Mouse (Mus musculus): Measurements from ENCODE around the gene Tubb1.

Tubb1 gene

DNA sequence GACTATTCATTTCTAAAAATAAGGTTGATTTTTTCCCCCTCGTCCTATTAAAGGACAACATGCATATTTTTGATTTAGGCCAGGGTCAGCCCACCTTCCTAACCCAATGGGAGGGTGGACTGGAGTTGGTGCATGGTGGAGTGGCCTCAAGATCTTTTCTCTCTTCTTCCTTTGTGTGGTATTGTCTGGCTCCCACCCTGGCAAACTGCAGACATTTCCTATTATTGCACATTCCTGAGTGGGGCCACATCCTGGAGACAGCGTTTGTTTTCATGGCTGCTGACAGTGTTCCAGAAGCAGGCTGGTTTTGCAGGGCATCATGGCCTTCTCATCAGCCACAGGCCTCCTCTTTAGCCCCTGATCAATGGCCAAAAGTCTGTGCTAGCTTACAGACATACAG is 7.4 kb upstream of the Tubb1 start:
- DNase-seq: peak in 1 of 2 experiments; percentile 16

DNA sequence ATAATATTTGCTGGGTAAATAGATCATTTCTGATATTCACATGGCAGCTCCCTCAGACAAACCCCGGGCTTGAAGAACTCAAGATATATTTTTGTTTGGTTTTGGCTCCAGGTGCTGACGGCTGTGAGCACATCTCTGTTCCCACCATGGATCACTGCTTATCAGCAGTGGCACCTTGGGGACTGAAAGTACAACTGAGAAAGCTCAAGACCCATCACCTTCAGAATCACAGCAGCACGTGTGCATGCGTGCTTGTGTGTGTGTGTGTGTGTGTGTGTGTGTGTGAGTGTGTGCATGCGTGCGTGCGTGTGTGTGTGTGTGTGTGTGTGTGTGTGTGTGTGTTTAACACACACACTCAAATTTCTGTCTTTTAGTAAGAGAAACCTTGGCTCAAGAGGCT is 6.1 kb upstream of the Tubb1 start:
- no peak for DNase-seq

DNA sequence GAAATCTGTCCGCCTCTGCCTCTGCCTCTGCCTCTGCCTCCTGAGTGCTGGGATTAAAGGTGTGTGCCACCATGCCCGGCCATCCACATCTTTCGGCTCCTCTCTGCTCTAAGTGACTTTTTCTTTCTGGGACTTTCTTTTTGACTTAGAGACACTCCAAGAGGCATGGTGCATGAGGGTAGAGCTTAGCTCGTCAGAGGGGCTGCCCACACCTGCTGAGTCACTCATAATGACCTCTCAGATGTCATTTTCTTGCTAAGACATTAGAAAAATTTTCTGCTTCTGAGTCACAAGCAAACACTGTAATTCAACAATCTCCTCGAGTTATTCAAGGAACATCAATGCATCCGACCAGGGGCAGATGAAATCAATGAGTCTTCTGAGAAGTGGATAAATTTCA is 5.5 kb upstream of the Tubb1 start:
- DNase-seq: no peak

DNA sequence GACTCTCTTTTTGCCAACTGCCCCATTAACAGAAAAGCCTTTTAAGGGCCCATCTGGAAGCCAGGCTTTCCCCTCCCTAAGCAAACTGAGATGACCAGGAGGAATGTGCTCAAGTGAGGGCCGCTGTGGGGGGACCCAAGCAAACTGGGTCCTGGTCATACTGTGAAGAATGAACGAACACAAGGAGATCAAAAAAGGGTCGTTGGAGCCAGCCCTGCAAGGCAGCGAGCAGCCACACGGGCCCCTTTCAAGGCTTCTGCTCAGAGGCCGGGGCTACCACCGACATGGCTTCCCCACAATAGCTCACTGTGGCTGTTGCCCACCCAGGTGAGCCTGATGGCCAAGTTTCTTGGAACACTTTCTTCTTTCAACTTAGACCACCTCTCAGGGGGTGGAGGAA is 4.0 kb upstream of the Tubb1 start:
- DNase-seq: peak in 1 of 2 experiments; percentile 19

DNA sequence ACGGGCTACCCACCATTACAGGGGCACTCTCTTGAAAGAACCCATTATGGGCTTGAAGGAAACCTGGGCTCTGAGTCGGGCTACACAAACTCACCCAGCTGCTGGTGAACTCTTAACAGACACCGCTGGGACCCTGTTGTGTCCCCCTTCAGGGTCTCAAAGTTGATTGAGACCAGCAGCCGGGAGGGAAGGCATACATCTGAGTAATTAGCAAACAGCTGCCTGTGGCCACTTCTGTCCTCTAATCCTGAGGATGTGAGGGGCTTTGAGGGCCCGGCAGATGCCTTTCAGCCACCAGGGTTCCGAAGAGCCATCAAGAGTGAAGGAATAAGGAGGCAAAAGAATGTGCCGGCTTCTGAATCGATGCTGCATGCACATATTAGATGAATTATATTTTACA is 3.6 kb upstream of the Tubb1 start:
- DNase-seq: peak in 1 of 2 experiments; percentile 13

DNA sequence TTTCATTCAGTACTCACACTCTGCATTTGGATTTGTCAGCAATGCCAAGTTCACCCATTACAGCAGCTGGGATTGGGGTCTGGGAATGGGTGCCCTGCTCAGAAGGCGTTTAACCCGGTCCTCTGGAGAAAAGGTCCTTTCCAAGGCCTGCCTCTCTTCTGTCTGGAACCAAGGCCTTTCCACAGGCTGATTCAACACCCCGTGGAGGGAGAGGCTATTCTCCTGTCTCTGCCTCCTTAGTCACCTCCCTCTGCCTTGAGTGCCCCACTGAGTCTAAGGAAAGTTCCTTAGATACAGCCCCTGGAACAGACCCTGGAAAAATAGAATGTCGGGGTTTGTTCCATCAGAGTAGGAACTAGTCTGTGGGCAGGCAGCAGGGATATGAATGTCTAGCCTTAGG is 2.1 kb upstream of the Tubb1 start:
- DNase-seq: no peak

DNA sequence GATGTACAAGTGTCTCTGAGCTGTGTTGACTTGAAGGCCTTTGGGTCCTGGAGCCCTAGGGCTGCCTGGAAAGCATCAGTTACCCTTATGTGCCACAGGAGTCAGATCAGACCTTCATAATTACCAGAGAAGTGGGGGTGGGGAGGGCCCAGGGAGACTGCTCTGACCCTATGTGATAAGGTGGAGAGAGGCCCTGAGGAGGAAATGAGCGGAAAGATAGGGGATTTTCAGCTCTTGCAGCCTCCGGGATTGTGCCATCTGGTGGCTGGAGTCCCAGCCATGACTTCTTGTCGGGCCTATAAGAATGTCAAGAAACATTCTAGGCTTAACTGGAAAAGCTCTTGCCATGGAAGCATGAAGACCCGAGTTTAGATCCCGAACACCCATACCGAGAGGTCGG is 3.2 kb downstream of the Tubb1 start:
- peak in 1 of 2 experiments; percentile 18 for DNase-seq

DNA sequence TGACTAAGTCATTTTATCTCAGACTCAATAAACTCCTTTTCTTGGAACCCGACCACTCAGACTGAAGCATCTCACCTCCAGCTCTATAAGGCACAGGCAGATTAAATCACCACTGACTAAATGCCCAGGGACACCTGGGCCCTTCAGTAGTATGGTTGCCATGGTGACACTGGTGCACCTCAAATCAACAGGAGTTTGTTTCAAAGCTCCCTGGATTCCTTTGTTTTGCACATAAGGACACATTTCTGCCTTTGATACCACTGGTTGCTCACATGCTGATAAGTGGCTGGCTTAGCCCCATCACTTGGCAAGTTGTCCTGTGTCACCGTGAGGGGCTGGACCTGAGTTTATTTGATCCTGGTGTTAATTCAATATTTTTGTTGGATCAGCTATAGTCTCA is 8.9 kb downstream of the Tubb1 start:
- no peak for DNase-seq

DNA sequence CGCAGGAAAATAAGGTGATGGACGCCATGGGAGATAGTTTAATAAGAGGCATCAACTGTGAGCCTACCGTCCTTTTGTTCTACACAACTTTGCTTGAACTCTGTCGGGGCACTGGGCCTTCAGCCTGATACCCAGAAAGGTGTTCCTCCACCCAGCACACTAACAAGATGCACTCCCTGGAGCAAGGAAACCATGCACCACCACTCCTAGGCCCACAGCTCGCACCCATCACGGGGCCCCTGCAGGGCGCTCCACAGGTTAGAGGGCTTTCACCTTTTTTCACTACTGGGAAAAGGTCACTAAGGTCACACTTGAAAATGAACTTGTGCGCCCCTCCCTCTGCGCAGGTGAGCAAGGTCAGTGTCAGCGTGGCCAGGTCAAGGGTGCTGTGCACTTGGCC is 12.9 kb downstream of the Tubb1 start:
- no peak for DNase-seq

DNA sequence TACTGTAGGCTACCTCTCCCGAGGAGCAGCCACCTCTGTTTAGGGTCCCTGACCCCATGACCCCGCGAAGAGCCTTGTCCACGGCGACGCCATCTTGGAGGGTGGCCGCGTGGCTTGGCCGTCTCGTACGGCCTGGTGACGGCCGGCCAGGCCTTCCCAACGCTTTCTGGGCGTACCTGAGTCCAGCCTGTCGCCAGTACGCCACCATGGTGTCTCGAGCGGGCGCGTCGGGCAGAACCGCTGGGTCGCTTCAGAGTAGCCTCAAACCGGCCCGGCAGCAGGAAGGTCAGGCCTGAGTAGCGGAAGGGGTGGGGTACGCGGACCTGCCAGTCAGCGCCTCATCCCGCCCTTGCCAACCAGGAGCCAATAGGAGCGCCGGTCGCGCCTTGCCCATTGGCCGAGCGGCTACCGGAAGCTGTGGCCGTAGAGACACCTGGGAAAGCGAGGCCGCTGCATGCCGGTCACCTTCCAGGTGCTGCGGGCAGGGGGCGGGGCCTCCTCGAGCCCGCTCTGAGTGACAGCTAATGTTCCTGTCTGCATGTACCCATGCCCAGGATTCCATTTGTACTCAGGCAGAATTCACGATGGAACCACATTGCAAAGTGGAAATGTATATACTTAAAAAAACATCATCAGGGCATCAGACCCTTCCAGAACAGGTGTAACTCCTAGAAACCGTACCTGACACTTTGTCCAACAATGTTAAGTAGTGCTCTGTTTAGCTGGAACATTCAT is 13.5 kb downstream of the Tubb1 start, which contains the start of gene Atp5e:
TSS of gene Atp5e (minus strand) at position 317 of the 735 bp plus-strand sequence.
- DNase-seq: peak; percentile 97 to 99

DNA sequence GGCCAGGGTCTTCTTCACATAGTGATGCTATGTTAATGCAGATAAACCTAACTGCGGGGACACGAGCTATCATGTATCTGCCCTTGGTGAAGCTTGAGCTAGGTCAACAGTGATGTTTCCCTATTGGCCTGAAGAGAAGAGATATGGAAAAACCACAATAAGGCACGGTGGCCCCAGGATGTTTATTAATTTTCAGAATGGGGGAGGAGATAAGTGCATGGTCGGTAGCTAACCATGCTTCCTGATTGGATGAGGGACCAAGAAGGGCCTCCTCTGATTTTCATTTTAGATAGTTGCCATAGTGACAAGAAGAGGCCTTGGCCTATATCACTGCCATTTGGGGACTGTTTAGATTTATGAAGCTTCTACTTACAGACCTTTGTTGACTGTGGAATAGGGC is 19.8 kb downstream of the Tubb1 start:
- no peak for DNase-seq

DNA sequence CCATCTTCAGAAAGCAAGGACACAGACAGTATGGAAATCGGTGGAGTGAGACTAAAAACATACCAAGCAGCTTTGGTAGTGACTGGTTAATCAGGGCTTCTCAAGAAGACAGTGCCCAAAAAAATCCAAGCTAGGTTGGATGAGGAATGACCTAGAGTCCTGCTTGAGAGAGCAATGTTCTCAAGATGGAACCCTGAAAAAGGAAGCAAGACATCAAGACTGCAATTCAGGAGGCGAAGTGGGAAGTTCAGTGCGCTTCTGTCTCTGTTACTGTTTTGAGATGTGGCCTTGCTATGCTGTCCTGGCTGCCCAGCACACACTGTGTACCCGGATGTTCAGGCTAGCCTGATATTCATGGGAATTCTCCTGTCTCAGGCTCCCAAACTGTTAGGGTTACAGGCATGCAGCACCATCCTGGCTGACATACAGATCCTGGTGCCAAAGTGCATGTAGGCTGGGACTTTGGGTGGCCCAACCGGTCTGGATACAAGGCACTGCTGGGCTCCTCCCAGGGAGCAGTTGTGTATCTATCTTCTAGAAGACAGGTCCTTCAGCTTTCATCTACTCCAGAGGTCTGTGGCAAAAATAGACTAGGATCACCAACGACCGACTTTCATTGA is 20.4 kb downstream of the Tubb1 start:
- DNase-seq: no peak

DNA sequence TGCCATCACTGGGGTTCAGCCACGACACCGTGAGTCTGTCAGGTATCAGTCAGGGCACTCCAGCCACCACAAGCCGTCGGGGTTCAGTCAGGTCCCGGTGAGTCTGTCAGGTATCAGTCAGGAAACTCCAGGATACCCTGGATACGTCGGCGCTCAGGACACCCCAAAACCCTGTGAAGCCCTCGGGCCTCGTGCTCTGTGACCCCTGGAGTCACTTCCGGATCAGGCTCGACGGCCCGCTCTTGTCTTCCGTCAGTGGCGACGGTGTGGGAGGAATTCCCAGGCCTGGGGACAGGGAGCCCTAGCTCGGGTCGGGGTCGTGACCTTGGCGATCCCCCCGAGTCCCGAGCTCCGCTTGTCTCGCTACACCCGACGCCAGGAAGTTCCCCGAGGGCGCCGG is 21.9 kb downstream of the Tubb1 start:
- no peak for DNase-seq

DNA sequence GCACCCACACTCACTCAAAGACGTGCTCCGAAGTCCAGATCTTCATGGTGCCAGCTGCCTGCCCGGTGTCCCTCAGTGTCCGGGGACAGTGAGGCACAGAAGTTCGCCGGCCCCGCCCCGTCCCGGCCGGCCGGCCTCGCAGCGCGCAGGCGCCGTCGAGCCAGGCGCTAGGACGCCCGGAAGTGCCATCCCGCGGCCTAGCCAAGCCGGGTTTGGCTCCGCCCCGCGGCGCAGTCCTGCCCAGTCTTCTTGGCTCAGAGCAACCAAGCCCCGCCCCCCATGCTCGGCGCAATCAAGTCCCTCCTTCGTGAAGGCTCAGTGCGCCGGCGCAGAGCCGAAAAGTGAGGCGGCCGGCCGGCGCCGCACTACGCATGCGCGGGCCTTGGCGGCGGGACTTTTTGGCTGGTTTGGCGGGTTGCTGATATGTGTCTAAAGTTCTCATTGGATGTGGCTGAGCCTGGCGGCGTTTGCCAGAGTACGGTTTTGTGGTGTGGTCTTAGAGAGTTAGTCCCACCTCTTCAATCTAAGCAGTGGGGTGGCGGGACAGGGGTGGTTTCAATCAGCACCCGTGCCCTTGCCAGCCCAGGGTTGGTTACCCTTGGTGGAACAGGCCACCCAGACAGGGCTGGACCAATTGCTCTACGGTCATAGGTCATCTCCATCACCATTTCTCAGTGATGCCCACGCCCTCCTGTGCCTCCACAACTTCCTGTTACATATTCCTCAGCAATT is 22.5 kb downstream of the Tubb1 start, which contains the start of gene Prelid3b:
TSS of gene Prelid3b (minus strand) at position 264 of the 732 bp plus-strand sequence.
- peak; percentile 100 for DNase-seq

DNA sequence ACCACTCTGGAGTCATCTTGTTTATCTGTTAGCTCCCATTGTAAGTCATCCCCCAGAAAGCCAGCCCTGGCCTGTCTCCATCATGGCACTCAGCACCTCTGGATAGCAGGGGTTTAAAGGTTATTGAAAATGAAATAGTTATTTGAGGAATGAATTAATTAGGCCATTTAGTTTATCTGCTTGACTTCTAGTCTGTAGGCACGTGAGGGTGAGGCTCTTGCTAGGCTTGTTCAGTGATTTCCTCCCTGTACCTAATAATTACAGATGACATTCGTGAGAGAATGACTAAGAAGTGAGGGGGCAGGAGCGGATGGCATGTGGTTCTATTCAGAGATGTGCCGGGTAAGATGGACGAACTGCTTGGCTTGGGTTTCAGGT is 23.0 kb downstream of the Tubb1 start:
- DNase-seq: no peak

DNA sequence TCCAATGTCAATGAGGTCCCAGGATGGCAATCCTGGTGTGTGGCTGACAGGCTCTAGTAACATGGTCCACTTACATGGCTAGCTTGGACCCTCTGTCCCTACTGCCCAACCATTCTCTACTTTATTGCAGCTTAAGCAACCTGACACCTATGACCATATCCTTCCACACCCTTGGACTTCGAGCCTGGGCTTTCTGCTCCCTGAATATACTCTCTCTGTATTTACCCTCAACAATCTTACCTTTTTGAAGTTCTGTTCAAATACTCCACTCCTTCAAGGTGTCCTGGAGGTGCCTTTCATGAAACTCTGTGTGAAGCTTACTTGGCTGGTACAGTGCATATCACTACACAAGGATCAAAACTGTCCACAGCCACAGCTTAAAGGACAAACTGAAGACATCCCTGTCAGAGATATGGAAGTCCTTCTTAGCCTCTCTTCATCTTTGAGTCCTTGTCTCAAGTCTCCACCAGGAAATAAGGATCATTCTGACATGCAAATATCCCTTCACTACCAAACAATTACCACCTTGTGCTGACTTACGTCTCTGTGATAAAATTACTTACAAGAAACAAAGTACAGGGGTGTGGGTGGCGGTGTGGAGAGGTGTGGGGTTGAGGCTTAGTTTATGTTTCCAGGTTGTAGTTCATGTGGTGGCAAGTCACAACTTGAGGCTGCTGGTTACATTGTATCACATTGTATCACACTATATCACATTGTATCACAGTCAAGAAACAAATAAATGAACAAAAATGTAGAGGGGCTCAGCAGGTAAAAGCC is 27.2 kb downstream of the Tubb1 start:
- no peak for DNase-seq

DNA sequence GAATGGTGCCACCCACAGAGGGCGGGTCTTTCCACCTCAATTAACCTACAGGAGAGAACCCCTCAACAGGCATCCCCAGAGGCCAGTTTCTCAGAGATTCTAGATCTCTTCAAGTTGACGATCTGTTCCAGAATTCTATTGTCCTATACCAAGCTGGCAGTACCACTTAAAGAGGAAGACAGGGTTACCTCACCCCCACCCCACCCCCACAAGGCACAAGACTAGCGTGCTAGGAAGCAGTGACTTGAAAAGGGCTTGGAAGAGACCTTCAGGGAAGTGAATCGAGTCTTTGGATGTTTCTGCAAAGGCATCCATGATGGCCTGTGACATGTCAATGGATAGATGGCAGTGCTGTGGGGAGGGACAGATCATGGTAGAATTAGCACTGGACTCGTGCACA is 28.3 kb downstream of the Tubb1 start:
- DNase-seq: no peak

DNA sequence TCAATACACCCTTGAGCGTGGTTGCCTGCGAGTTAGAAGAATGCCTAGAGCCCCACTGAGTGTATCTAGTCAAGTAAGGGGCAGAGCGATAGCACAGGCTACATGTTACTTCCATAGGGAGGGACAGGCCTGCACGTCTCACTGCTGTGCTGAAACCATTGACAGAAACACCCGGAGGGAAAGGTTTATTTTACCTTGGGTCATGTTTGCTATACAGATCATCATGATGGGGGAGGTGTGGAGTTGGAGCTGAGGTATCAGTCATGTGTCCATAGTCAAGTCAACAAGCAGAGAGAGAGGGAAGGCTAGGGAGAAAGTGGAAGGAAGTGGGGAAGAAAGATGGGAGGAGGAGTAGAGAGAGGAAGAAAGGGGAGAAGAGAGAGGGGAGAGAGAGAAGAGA is 36.5 kb downstream of the Tubb1 start:
- DNase-seq: no peak

DNA sequence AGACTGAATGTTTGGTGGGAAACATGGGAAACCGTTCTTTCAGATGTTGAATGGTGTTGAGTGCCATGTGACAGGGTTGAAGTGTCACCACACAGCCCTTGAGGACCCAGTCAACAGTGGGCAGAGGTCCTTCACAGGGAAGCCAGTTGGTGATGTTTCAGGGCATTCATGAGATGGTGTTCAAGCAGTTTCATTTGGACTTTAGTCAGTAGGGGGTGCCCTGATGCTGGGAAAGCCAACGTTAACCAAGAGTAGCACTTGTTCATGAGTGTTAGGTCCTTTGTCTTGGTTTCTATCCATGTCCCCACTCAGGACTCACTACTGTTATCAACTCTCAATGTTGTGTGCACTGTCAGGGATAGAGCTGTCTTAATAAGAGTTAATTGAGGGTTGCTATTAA is 42.4 kb downstream of the Tubb1 start:
- DNase-seq: peak in 1 of 2 experiments; percentile 21

DNA sequence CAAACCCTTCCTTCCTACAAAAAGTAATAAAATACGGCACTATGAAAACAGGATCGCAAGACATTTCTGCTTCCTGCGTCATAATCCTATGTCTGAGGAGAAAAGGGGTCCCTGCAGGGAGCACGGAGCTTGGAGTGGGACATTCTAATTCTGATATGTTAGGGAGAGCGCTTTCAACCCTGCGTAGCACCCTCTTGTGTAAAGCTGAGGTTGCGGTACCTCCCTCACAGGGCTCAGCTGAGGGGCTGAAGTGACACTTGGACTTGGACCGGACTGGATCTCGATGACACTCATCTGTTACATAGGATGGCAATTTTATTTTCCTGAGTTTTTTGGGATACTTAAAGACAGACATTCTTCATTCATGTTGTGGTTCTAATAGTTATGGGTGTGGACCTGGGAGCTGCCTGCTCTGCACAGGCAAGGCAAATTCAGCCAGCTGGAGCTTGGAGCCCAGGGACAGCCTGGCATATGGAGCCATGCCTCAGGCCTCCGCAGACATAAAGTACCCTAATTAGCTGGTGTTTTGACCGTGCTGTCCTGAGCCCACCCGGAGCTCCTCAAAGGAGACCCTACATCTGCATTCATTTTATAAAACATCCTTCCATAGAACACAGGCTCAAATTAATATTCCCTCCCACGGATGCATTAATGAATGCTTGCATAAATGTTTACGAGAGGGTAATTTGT is 50.5 kb downstream of the Tubb1 start:
- DNase-seq: no peak

DNA sequence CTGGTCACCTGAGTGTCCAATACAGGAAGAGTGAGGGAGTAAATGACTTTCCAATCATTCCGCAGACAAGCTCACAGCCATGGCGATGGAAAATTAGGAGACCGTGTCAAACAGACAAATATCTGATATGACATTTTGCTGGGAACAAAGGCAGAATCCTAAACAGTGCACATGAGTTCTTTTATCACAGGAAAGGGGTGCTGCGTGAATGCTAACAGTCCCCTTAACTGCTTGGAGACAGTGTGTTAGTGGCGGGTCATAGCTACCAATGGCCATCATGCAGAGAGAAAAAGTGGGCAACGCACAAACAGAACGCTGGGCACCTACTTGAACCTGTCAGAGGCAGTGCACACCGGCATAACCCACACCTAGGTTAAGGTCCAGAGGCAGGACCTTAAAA is 51.0 kb downstream of the Tubb1 start:
- no peak for DNase-seq

DNA sequence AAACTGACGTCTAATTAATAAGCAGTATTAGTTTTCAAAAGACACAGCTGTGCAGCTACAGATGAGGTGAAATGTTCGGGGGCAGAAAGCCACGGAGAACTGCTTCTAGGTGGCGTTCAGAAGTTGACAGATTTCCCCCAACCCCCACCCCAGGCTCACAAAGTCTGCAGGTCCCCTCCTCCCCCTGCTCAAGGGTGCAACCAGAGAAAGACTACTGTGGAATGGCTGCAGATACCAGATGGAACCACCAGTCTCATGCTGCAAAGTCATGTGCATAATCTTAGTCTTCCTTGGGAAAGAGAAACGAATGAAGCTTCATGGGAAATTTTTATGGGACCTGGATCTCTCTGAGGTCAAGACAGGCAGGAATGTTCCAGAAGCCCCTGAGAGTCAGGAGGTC is 51.8 kb downstream of the Tubb1 start:
- DNase-seq: no peak
